Mouse (Mus musculus) kidney, embryonic 14.5 days (tissue): ENCODE results near the gene Anxa1. TPM values are rescaled to one million over a fixed set of nuclear protein-coding genes. Genes with fewer than 3 reads are reported as not detected.
A peak's percentile ranks its signal among the peaks of the same experiment; 100 is the strongest.

Experiments
- ATAC-seq: fragments of 200-750 bp; cut with Nextera tagmentation; 2 replicates; pipeline ENCODE4 v1.8.0; 2017; ENCODE audit warnings: moderate number of reproducible peaks, mild to moderate bottlenecking, moderate TSS enrichment, moderate library complexity; ENCODE audit not compliant: low FRiP score, low TSS enrichment
- H3K27ac ChIP-seq: fragments of 300-500 bp; sonication (generic); 2 replicates; pipeline ENCODE4 v1.5.1; 2014; ENCODE audit warnings: low read depth, mild to moderate bottlenecking, low read length, moderate library complexity, mixed read lengths
- H3K27me3 ChIP-seq: fragments of 300-500 bp; sonication (generic); 2 replicates; pipeline ENCODE4 v1.6.1; 2014; ENCODE audit warnings: mild to moderate bottlenecking, low read length; ENCODE audit not compliant: control insufficient read depth, insufficient read depth
- H3K36me3 ChIP-seq: fragments of 300-500 bp; sonication (generic); 2 replicates; pipeline ENCODE4 v1.6.1; 2014; ENCODE audit warnings: low read length, mixed read lengths; ENCODE audit not compliant: control insufficient read depth, insufficient read depth
- H3K4me1 ChIP-seq: fragments of 300-500 bp; sonication (generic); 2 replicates; pipeline ENCODE4 v1.6.1; 2014; ENCODE audit warnings: low read length, mixed read lengths; ENCODE audit not compliant: control insufficient read depth, insufficient read depth
- H3K4me2 ChIP-seq: fragments of 300-500 bp; sonication (generic); replicated peaks from 2 replicates; pipeline ENCODE4 v1.6.1; 2014; ENCODE audit warnings: low read depth, mild to moderate bottlenecking, low read length
- H3K4me3 ChIP-seq: fragments of 300-500 bp; sonication (generic); 2 replicates; pipeline ENCODE4 v1.5.1; 2014; ENCODE audit warnings: mild to moderate bottlenecking, low read length
- H3K9ac ChIP-seq: fragments of 300-500 bp; sonication (generic); 2 replicates; pipeline ENCODE4 v1.6.1; 2014; ENCODE audit warnings: low read depth, mild to moderate bottlenecking, low read length, moderate library complexity
- H3K9me3 ChIP-seq: fragments of 300-500 bp; sonication (generic); 2 replicates; pipeline ENCODE4 v1.6.1; 2016; ENCODE audit warnings: low read length; ENCODE audit not compliant: control insufficient read depth
- WGBS: fragments of 180-500 bp; shearing (Covaris S2); extraction: QIAGEN DNeasy Blood & Tissue Kit; methylation state at CpG from one replicate; pipeline ENCODE4 v1.1.7; 2014; 5-methylcytosine and 5-hydroxymethylcytosine counted together
- polyA plus RNA-seq: library from polyadenylated mRNA; unstranded; fragments of >200 nt; fragmentation: Nextera tagmentation; extraction: Ambion mirVana; gene quantifications from 2 replicates; pipeline ENCODE4 v1.2.1, GENCODE M21; 2014

Anxa1 gene
- polyA plus RNA-seq, 1 experiment from 2014 or later, result 25.6 TPM

DNA sequence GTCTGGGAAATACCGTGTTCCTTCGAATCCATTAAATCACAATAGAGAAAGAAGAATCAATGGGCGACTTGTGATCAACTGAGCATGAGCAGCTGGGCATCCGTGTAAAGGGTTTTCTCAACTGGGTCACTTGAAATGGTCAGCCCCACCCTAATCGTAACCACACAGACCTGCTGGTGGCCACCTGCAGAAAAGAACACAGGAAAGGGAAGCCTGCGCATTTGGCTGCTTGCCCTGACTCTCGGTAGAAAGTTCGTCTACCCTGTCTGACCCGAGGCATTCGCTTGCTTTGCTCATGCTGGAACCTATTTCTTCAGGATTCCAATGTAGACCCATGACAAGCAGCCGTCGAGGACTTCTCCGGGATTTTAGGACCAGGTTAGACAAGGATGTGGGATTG, 25.8 kb downstream of the Anxa1 start:
- H3K27ac ChIP-seq, result no peak overlapping the region
- no peak overlapping the region for H3K9ac ChIP-seq
- ATAC-seq, result no peak
- H3K4me3 ChIP-seq, result no peak overlapping the region
- no peaks in the 10 kb centered on the region for H3K36me3 ChIP-seq
- 91% methylated on average over 13 of the region's 13 CpGs for WGBS
- no peaks in the 10 kb centered on the region for H3K9me3 ChIP-seq
- no peak overlapping the region for H3K4me2 ChIP-seq
- no peaks in the 10 kb centered on the region for H3K27me3 ChIP-seq
- no peaks in the 10 kb centered on the region for H3K4me1 ChIP-seq

DNA sequence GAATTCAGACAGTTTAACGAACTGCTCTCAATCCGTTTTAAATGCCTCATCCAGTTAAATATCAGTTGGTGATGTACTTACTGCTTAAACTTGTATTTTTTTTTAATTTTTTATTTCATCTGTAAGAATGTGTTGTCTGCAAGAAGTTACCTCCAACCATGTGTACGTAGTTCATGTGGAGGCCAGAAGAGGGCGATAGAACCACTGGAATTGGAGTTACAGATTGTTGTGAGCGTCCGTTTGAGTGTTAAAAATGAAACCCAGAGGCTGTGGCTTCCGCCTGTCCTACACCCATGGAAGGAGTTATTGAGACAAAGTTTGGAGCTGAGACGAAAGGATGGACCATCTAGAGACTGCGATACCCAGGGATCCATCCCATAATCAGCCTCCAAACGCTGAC, 27.5 kb downstream of the Anxa1 start:
- no peaks in the 10 kb centered on the region for H3K4me1 ChIP-seq
- ATAC-seq, result no peak
- 77% methylated on average over 10 of the region's 10 CpGs for WGBS
- no peak overlapping the region for H3K4me2 ChIP-seq
- no peak overlapping the region for H3K27ac ChIP-seq
- H3K36me3 ChIP-seq, result no peaks in the 10 kb centered on the region
- H3K4me3 ChIP-seq, result no peak overlapping the region
- H3K9ac ChIP-seq, result no peak overlapping the region
- no peaks in the 10 kb centered on the region for H3K9me3 ChIP-seq
- H3K27me3 ChIP-seq, result no peaks in the 10 kb centered on the region

DNA sequence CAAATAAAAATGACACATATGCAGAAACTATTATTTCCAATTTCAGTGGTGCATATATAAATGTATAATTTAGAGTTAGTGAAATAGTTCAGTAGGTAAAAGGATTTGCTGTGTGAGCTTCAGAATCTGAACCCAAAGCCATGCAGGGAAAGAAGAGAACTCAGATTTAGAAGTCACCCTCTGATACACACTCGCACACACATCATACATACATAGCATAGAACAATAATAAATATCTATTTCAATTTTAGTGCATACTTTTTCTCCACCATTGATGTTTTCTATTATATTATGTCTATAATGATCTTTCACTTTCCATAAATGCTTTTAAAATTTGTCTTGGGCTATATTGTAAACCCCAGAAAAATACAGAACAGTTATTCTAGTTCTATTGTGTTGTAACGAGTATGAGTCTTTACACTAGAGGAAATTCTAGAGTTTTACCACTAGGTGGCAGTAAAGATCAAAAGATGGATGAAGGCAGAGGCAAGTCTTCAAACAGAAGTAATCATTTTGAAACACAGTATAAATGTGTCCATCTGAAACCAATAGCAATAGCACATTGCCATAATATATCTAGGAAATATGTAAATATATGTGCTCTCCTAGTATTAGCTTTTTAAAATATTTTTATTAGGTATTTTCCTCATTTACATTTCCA, 28.7 kb downstream of the Anxa1 start:
- H3K9me3 ChIP-seq, result no peaks in the 10 kb centered on the region
- 49% methylated on average over 2 of the region's 2 CpGs for WGBS
- peak; percentile 84 for ATAC-seq

DNA sequence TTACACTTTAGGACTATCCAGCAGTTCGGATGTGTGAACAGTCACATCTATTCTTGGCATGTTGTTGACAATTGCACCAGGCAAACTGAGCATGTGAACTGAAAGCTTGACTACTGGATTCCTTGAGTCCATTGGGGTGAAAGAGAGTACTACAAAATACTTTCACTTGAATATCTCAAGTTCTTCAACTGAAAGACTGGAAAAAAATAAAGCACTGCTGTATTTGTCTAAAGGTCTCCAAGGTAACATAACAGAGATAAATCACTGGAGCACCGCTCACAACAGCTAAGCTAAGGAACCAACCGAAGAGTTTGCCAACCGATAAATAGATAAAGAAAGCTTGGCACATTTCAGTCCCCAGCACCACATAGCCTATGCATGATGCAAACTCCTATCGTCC, 32.1 kb downstream of the Anxa1 start:
- Histone ChIP-seq H3K4me2 (no peak overlapping the region), H3K36me3 (no peaks in the 10 kb centered on the region), H3K9ac (no peak overlapping the region), H3K9me3 (no peaks in the 10 kb centered on the region), H3K27me3 (no peaks in the 10 kb centered on the region), H3K27ac (no peak overlapping the region), H3K4me3 (no peak overlapping the region), H3K4me1 (no peaks in the 10 kb centered on the region)
- WGBS, result 79% methylated on average over 5 of the region's 5 CpGs
- ATAC-seq, result no peak

More for the DNA sequence above, 28.7 kb downstream of the Anxa1 start:
- H3K4me3 ChIP-seq, result no peak overlapping the region
- no peaks in the 10 kb centered on the region for H3K27me3 ChIP-seq
- H3K27ac ChIP-seq, result no peak overlapping the region
- no peak overlapping the region for H3K9ac ChIP-seq
- no peaks in the 10 kb centered on the region for H3K36me3 ChIP-seq
- no peak overlapping the region for H3K4me2 ChIP-seq
- H3K4me1 ChIP-seq, result no peaks in the 10 kb centered on the region

DNA sequence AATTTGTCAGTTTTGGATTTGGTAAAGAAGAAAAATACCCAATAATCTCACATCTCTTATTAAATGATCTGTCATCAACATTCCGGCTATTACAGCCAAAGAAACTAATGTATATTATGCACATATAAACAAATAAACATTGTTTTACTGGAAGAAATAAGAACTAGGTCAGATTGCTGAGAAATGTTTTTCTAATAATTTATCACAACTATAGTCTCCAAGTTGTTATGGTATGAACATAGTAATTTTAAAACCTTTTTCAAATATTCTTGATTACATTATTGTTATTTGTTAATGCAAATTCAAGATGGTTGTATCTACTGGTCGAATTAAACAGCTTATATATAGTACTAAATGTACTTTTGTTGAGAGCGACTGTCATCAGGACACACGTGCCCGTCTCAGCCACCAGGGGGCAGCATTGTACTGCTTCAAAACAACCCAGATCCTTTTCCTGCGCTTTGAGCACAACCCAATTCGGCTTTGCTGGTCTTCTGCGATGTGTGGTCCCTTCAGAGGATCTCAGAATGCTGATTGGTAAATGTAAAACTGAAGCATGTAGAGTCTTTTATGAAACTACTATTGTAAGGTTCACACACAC, 45.3 kb downstream of the Anxa1 start:
- ATAC-seq, result peak; percentile 79; the same call in 1 of the 2 replicates
- no peaks in the 10 kb centered on the region for H3K4me1 ChIP-seq
- no peak overlapping the region for H3K27ac ChIP-seq
- H3K9ac ChIP-seq, result no peak overlapping the region
- no peak overlapping the region for H3K4me3 ChIP-seq
- no peaks in the 10 kb centered on the region for H3K27me3 ChIP-seq
- no peaks in the 10 kb centered on the region for H3K9me3 ChIP-seq
- H3K4me2 ChIP-seq, result no peak overlapping the region
- H3K36me3 ChIP-seq, result no peaks in the 10 kb centered on the region
- 10% methylated on average over 8 of the region's 8 CpGs for WGBS

DNA sequence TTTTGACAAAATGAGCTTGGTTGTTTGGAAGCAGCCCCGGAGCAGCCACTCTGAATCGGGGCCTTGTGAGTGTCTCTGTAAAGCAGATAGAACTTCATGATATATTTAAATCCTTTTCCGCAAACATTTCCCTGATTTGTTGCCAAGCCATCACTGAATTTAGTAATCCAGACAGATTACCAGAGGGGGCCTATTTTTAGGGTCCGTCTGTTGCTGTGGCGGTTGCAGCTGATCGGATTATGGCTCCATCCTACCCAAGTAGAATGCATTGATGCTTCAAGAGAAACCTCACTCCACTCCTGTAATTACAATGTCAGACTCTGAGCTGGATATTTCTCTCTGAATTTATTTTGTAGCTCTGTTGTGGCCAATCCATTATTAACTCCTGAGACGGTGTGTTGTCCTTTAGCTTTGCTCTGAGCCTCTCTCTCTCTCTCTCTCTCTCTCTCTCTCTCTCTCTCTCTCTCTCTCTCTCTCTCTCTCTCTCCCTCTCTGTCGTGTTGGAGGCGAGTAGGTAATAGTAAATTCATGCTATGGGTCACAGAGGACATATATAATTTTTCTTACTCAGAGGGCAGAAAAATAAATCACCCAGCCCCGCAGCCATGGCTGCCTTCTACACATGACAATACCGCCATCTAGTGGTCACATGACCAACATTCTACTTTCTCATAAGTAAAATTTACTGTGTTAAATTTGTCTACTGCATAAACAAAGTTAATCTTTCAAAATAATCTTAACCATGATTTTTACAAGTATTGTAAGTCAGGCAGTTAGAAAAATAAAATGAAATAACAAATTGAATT, 46.0 kb downstream of the Anxa1 start:
- ATAC-seq, result peak; percentile 80; the same call in 1 of the 2 replicates
- Histone ChIP-seq H3K27ac (no peak overlapping the region), H3K4me1 (no peaks in the 10 kb centered on the region)

DNA sequence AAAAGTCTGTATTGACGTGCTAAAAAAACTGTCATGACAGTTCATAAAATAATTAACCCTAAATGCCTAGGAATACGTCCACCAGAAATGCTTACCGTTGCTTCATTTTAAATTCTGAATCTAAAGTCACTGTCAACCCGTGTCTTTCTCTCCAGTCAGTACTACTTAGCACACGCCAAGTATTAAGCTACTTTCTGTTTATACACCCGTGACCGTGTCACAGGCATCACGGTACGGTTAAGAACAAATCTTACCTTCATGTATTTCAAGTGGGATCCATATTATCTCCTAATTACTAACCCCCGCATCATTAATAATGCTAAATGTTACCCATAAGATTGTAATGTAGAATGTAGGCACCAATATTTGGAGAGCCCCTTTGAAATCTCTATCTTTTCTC, 46.7 kb downstream of the Anxa1 start:
- H3K36me3 ChIP-seq, result no peaks in the 10 kb centered on the region
- no peaks in the 10 kb centered on the region for H3K4me1 ChIP-seq
- no peaks in the 10 kb centered on the region for H3K27me3 ChIP-seq
- ATAC-seq, result no peak
- WGBS, result 83% methylated on average over 10 of the region's 10 CpGs
- H3K9me3 ChIP-seq, result no peaks in the 10 kb centered on the region
- H3K9ac ChIP-seq, result no peak overlapping the region
- no peak overlapping the region for H3K4me3 ChIP-seq
- no peak overlapping the region for H3K4me2 ChIP-seq
- H3K27ac ChIP-seq, result no peak overlapping the region

More for the DNA sequence above, 46.0 kb downstream of the Anxa1 start:
- no peaks in the 10 kb centered on the region for H3K9me3 ChIP-seq
- H3K4me3 ChIP-seq, result no peak overlapping the region
- no peak overlapping the region for H3K9ac ChIP-seq
- WGBS, result 50% methylated on average over 11 of the region's 11 CpGs
- no peaks in the 10 kb centered on the region for H3K36me3 ChIP-seq
- H3K27me3 ChIP-seq, result no peaks in the 10 kb centered on the region
- no peak overlapping the region for H3K4me2 ChIP-seq
